Mouse (Mus musculus): Measurements from ENCODE around the gene Erlin1.

The Erlin1 gene

GRCm38 (mm10) chr19:44000720-44001119 lies 68.9 kb downstream of the Erlin1 start:
- DNase-seq (ENCODE audit: extremely low read depth, insufficient read length, low spot score): no peak

GRCm38 (mm10) chr19:44000061-44000460 lies 69.5 kb downstream of the Erlin1 start:
- DNase-seq (ENCODE audit: extremely low read depth, insufficient read length, low spot score): no peak

DNA sequence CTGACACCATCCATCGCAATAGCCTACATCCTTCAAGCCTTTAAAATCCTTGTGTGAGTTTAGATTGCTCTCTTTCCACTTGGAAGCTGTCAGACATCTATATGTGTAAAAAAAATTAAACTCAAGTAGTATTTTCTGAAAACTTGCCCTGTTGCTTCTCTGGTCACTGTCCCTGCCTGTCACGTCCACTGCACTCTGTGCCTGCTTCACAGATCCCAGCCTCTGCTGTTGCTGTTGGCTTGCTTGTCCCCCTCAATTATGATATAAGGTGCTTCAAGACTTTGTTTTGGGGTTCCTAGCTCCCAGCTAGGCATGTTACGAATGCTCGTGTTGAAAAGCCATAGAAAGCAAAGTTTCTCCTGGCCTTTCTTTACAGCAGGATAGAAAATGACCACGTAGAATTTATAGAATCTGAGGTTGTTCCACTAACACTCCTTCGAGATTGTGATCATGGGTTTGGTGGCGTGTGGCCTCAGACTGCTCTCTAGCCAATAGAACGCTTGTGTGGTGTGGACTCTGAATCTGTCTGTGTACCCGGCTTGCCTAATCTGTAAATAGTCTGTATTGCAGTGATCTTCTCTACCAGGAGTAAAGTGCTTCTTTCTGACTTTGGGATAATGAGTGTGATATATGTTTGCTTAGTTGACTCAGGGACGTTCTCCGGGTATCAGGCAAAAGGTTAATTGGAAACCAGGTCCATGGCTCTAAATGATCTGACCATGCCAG lies 70.6 kb downstream of the Erlin1 start:
- DNase-seq (ENCODE audit: extremely low read depth, insufficient read length, low spot score): no peak

DNA sequence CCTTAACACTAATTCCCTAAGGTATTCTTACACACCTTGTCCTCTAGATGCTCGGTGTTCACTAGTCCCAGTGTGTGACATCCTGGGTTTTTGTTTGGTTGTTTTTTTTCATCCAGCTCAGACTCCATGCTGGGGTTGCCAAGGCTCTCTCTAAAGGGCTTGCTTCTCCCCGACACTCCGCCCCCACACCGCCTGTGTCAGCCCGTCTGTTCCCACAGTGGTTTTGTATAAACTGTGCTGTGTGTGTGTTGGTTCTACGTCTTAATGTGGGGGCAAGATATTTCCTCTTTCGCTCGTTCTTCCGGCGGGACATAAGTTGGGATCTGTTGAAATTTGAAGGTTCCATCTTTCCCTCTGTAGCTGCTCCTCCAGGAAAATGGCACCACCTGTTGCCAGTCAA lies 71.5 kb downstream of the Erlin1 start:
- DNase-seq (ENCODE audit: extremely low read depth, insufficient read length, low spot score): no peak

GRCm38 (mm10) chr19:43995427-43995826 lies 74.2 kb downstream of the Erlin1 start:
- no peak for DNase-seq (ENCODE audit: extremely low read depth, insufficient read length, low spot score)

GRCm38 (mm10) chr19:43992464-43992863 lies 77.1 kb downstream of the Erlin1 start:
- no peak for DNase-seq (ENCODE audit: extremely low read depth, insufficient read length, low spot score)

DNA sequence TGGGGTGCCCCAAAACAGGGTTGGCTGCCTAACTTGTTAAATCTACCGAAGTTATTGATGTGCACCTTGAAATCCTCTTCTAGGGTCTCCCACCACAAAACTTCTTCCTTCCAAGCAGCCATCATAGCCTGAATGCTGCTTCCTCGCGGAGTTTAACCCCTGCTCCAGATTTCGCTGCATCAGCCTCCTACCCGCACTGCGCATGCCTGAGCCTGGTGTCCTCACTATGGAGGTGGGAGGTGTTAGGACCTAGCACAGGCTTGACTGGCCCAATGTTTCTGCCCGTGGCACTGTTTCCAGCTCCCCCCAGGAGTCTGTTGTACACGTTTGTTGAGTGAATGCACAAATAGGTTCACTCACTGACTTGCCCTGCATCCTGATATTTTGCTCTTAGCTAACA lies 79.2 kb downstream of the Erlin1 start:
- no peak for DNase-seq (ENCODE audit: extremely low read depth, insufficient read length, low spot score)

GRCm38 (mm10) chr19:43986069-43986794 lies 83.4 kb downstream of the Erlin1 start, which contains the start of gene Cpn1:
Gene Cpn1, minus strand, starts transcription at chr19:43986556.
- DNase-seq (ENCODE audit: extremely low read depth, insufficient read length, low spot score): no peak

Measured in 3134 (cell line).